In the genomic region with DNA sequence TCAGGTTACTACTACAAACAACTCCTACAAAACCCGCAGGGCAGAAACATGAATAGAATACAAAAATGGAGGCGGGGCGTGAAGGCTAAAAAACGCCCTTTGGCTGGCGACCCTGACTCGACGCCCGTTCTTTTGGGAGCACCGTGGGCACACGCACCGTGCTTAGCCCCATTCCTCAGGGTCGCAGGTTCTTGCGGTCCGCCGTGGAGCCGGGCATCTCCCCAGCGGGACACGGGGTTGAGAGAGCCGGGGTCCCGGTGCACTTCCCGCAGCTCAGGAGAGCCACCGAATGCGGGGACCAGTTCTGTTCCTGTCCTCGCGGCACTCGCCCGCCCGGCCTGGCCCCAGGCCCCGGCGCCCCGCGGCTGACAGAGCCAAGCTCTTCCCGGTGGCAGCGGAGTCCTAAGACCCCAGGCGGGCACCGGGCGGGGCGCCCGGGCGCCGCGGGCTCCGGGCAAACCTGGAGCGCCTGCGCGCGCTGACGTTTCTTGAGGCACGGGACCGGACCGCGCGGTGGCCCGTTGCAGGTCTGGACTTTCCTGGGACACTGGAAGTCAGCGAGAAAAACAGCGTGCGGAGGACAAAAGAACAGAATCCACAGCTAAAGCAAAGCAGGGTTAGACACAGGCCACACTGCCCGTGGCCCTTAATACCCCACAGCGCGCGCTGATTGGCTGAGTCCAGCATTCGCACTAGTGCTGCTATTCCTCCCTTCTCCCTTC, we compare ENCODE assay signal across 8 mouse cellular contexts. TPM values are rescaled to one million over a fixed set of nuclear protein-coding genes. Genes with fewer than 3 reads are reported as not detected.
DNase-seq lines count a peak whose midpoint lies in the region; ATAC-seq and TF ChIP-seq lines count a peak whose summit lies in the region.

No protein-coding gene starts in this region.

- TF ChIP-seq EP300 in lung, postnatal 0 days (IDR thresholded peaks at IDR 0.05): no peak

- H3K9ac ChIP-seq in forebrain, embryonic 14.5 days (ENCODE audit: low read length): peak overlapping the region; percentile 70
- H3K9ac ChIP-seq in lung, postnatal 0 days (replicated peaks; ENCODE audit: low read depth): peak overlapping the region; percentile 59

- H3K4me3 ChIP-seq in forebrain, embryonic 14.5 days (ENCODE audit: low read depth, low read length): peak overlapping the region; percentile 54
- H3K4me3 ChIP-seq in lung, postnatal 0 days (ENCODE audit: low read depth, low read length): peak overlapping the region; percentile 77

- H3K4me1 ChIP-seq in forebrain, embryonic 14.5 days (ENCODE audit: control insufficient read depth, insufficient read depth, low read length): peaks cover 10% of the 10 kb centered on the region
- H3K4me1 ChIP-seq in lung, postnatal 0 days (ENCODE audit: insufficient read depth, low read depth, low read length): 0 out of 2 replicates have a peak, but pooled peaks cover 3% of the 10 kb centered on the region

- no peak for TF ChIP-seq CTCF in lung, postnatal 0 days (IDR thresholded peaks at IDR 0.05)

- no peaks in the 10 kb centered on the region for H3K36me3 ChIP-seq in forebrain, embryonic 14.5 days (ENCODE audit: control insufficient read depth, insufficient read depth, low read length)
- no peaks in the 10 kb centered on the region for H3K36me3 ChIP-seq in lung, postnatal 0 days (ENCODE audit: insufficient read depth, low read length)

- intact Hi-C loops in heart, postnatal 14 days (cut with DNase I): loop anchor here (5.0 to 10.0 kb wide), 3 partner anchors 207 to 1790 kb away; a partner anchor contains a TSS

- peak overlapping the region; percentile 6; the same call in 1 of the 2 replicates for H3K27ac ChIP-seq in forebrain, embryonic 14.5 days (ENCODE audit: low read depth, low read length)
- no peak overlapping the region for H3K27ac ChIP-seq in lung, postnatal 0 days (ENCODE audit: low read length)

- peak; percentile 77 for ATAC-seq in forebrain, embryonic 14.5 days
- ATAC-seq in lung, postnatal 0 days: peak; percentile 59

- DNase-seq in lung, adult 18-20 months: peak; percentile 28 to 34
- no peak for DNase-seq in lung, postnatal 25 days (ENCODE audit: low spot score)
- peak; percentile 20 for DNase-seq in c-Kit-positive CD71-positive TER-119-positive erythroid progenitor cells, embryonic 14.5 days (ENCODE audit: low spot score)
- DNase-seq in forebrain, embryonic 14.5 days (ENCODE audit: low spot score): peak; percentile 70
- DNase-seq in heart, postnatal 14 days: peak; percentile 53 to 60
- DNase-seq in kidney, postnatal 25 days: peak; percentile 66 to 79
- peak; percentile 46 for DNase-seq in lung, postnatal 0 days (ENCODE audit: low spot score)
- peak; percentile 74 for DNase-seq in retina, postnatal 1 day

- H3K9me3 ChIP-seq in forebrain, embryonic 14.5 days (replicated peaks; ENCODE audit: control insufficient read depth, low read length): no peaks in the 10 kb centered on the region
- H3K9me3 ChIP-seq in lung, postnatal 0 days (ENCODE audit: low read length): no peaks in the 10 kb centered on the region

- peak overlapping the region; percentile 52 for H3K4me2 ChIP-seq in forebrain, embryonic 14.5 days (ENCODE audit: low read length)
- H3K4me2 ChIP-seq in lung, postnatal 0 days (replicated peaks; ENCODE audit: low read depth, low read length): peak overlapping the region; percentile 88

- WGBS in forebrain, embryonic 14.5 days: 0% methylated on average over 59 of the region's 62 CpGs
- WGBS in lung, postnatal 0 days: under 1% methylated on average over 61 of the region's 62 CpGs

- H3K27me3 ChIP-seq in forebrain, embryonic 14.5 days (replicated peaks; ENCODE audit: control insufficient read depth, insufficient read depth, low read length): no peaks in the 10 kb centered on the region
- H3K27me3 ChIP-seq in lung, postnatal 0 days (replicated peaks; ENCODE audit: insufficient read depth, low read length): no peaks in the 10 kb centered on the region

RNA-seq across cellular contexts. Expression of a gene that starts 4.5 kb away (rescaled TPM):
- polyA plus RNA-seq in forebrain, embryonic 14.5 days (2014; fragmentation: Nextera tagmentation; extraction: Ambion mirVana): 0.17 and 0.25 TPM in 2 replicates
- not detected for total RNA-seq in heart, postnatal 14 days (2021)
- polyA plus RNA-seq in lung, postnatal 0 days (2015; fragmentation: Nextera tagmentation; extraction: Ambion mirVana): not detected in 2 replicates

RNA-seq across cellular contexts. Expression of a gene that starts 6.6 kb away (rescaled TPM):
- 35.4 and 40.8 TPM in 2 replicates for polyA plus RNA-seq in forebrain, embryonic 14.5 days (2014; fragmentation: Nextera tagmentation; extraction: Ambion mirVana)
- 10 to 100 TPM; 13.9 to 18.4 TPM for total RNA-seq in heart, postnatal 14 days (2021)
- polyA plus RNA-seq in lung, postnatal 0 days (2015; fragmentation: Nextera tagmentation; extraction: Ambion mirVana): 17.0 and 19.9 TPM in 2 replicates

RNA-seq across cellular contexts. Expression of a gene that starts 47.5 kb away (rescaled TPM):
- 3.2 and 4.0 TPM in 2 replicates for polyA plus RNA-seq in forebrain, embryonic 14.5 days (2014; fragmentation: Nextera tagmentation; extraction: Ambion mirVana)
- 10 to 100 TPM; 21.8 to 28.1 TPM for total RNA-seq in heart, postnatal 14 days (2021)
- 22.4 and 29.5 TPM in 2 replicates for polyA plus RNA-seq in lung, postnatal 0 days (2015; fragmentation: Nextera tagmentation; extraction: Ambion mirVana)

RNA-seq across cellular contexts. Expression of a gene that starts 49.0 kb away (rescaled TPM):
- not detected in 2 replicates for polyA plus RNA-seq in forebrain, embryonic 14.5 days (2014; fragmentation: Nextera tagmentation; extraction: Ambion mirVana)
- total RNA-seq in heart, postnatal 14 days (2021): not detected
- not detected in 2 replicates for polyA plus RNA-seq in lung, postnatal 0 days (2015; fragmentation: Nextera tagmentation; extraction: Ambion mirVana)

RNA-seq across cellular contexts. Expression of a gene that starts 52.4 kb away (rescaled TPM):
- 1.3 and 1.6 TPM in 2 replicates for polyA plus RNA-seq in forebrain, embryonic 14.5 days (2014; fragmentation: Nextera tagmentation; extraction: Ambion mirVana)
- total RNA-seq in heart, postnatal 14 days (2021): not detected
- polyA plus RNA-seq in lung, postnatal 0 days (2015; fragmentation: Nextera tagmentation; extraction: Ambion mirVana): 7.9 and 9.6 TPM in 2 replicates
